Mouse (Mus musculus) small intestine, adult 2 months (tissue): ENCODE data around the gene Tigd3. TPM values are rescaled to one million over a fixed set of nuclear protein-coding genes. Genes with fewer than 3 reads are reported as not detected.

Experiments
- H3K27ac ChIP-seq: fragments of 200-500 bp; 2 replicates; pipeline ENCODE4 v1.5.1; 2012; ENCODE audit warnings: low read depth, low read length, control low read depth, inconsistent platforms; ENCODE audit not compliant: insufficient read depth
- H3K27me3 ChIP-seq: fragments of 200-500 bp; 2 replicates; pipeline ENCODE4 v1.6.1; 2012; ENCODE audit warnings: mild to moderate bottlenecking, moderate library complexity, low read length, inconsistent platforms; ENCODE audit not compliant: control insufficient read depth, insufficient read depth
- H3K36me3 ChIP-seq: fragments of 200-500 bp; 2 replicates; pipeline ENCODE4 v1.6.1; 2012; ENCODE audit warnings: mild to moderate bottlenecking, low read length, control low read depth, inconsistent platforms; ENCODE audit not compliant: control insufficient read depth, insufficient read depth
- H3K4me1 ChIP-seq: fragments of 200-500 bp; 2 replicates; pipeline ENCODE4 v1.6.1; 2012; ENCODE audit warnings: low read length, inconsistent platforms, mixed read lengths; ENCODE audit not compliant: control insufficient read depth, insufficient read depth, insufficient read length
- H3K4me3 ChIP-seq: fragments of 200-500 bp; 2 replicates; pipeline ENCODE4 v1.5.1; 2012; ENCODE audit warnings: low read depth, mild to moderate bottlenecking, control low read depth, inconsistent platforms, low read length, moderate library complexity
- CTCF ChIP-seq: fragments of 200-500 bp; IDR thresholded peaks from 2 replicates; pipeline ENCODE4 v1.5.1; 2012; ENCODE audit warnings: low read depth, mild to moderate bottlenecking, control low read depth, inconsistent platforms, low read length, moderate library complexity, mixed read lengths; ENCODE audit not compliant: insufficient replicate concordance, insufficient read length; ENCODE audit errors: extremely low read depth
- POLR2A ChIP-seq: fragments of 200-500 bp; IDR thresholded peaks from 2 replicates; pipeline ENCODE4 v1.6.1; 2012; ENCODE audit warnings: low read depth, mild to moderate bottlenecking, control low read depth, inconsistent platforms, low read length, moderate library complexity
- WGBS: fragments of 180-500 bp; shearing (Covaris S2); methylation state at CpG from one replicate; pipeline ENCODE4 v1.1.7; 2018; 5-methylcytosine and 5-hydroxymethylcytosine counted together
- polyA plus RNA-seq: library from polyadenylated mRNA; depleted of rRNA; stranded (reverse); fragments of >200 nt; gene quantifications from 2 replicates; pipeline ENCODE4 v1.2.3, GENCODE M21; 2012; rRNA removed

Tigd3 gene
- polyA plus RNA-seq, 1 experiment: 2.0 TPM

GRCm38 (mm10) chr19:5842785-5843730 lies 50.9 kb downstream of the Tigd3 start:
- H3K27ac ChIP-seq: peak overlapping the region; percentile 100
- 24% methylated on average over 9 of the region's 9 CpGs for WGBS
- TF ChIP-seq POLR2A: peak; percentile 24; the same call in 1 of the 2 replicates
- no peak for TF ChIP-seq CTCF
- peaks cover 8% of the 10 kb centered on the region for H3K4me1 ChIP-seq
- H3K4me3 ChIP-seq: peak overlapping the region; percentile 83
- no peaks in the 10 kb centered on the region for H3K27me3 ChIP-seq
- peaks cover 16% of the 10 kb centered on the region for H3K36me3 ChIP-seq

- peak overlapping the region; percentile 100 for H3K27ac ChIP-seq
- peak overlapping the region; percentile 30 for H3K4me3 ChIP-seq
- WGBS: 46% methylated on average over 5 of the region's 5 CpGs
Observed at GRCm38 (mm10) chr19:5841999-5842784, 51.8 kb downstream of the Tigd3 start.

GRCm38 (mm10) chr19:5841389-5841946 lies 52.5 kb downstream of the Tigd3 start:
- H3K4me3 ChIP-seq: peak overlapping the region; percentile 11; the same call in 1 of the 2 replicates
- peaks cover 16% of the 10 kb centered on the region for H3K36me3 ChIP-seq
- TF ChIP-seq CTCF (no peak), POLR2A (peak; percentile 42; the same call in 1 of the 2 replicates)
- H3K27ac ChIP-seq: peak overlapping the region; percentile 60
- 31% methylated on average over 4 of the region's 4 CpGs for WGBS
- H3K27me3 ChIP-seq: no peaks in the 10 kb centered on the region
- H3K4me1 ChIP-seq: peaks cover 7% of the 10 kb centered on the region

More at GRCm38 (mm10) chr19:5841999-5842784, 51.8 kb downstream of the Tigd3 start:
- Histone ChIP-seq H3K4me1 (peaks cover 4% of the 10 kb centered on the region), H3K36me3 (peaks cover 16% of the 10 kb centered on the region), H3K27me3 (no peaks in the 10 kb centered on the region)
- no peak for TF ChIP-seq POLR2A
- TF ChIP-seq CTCF: no peak

Other genes with a start within 250 kb of the Tigd3 start
- 35.1 and 54.0 TPM in 2 replicates for gene Sipa1, start 230.4 kb downstream of the Tigd3 start, polyA plus RNA-seq
- gene Map3k11, start 205.4 kb downstream of the Tigd3 start, polyA plus RNA-seq: 65.8 and 169 TPM in 2 replicates
- 85.4 and 150 TPM in 2 replicates for gene Pcnx3, start 205.2 kb downstream of the Tigd3 start, polyA plus RNA-seq
- 0.57 TPM in 1 of 2 replicates, not detected in the other for gene Kcnk7, start 189.8 kb downstream of the Tigd3 start, polyA plus RNA-seq
- gene Ehbp1l1, start 167.8 kb downstream of the Tigd3 start, polyA plus RNA-seq: 62.1 and 100 TPM in 2 replicates
- gene Fam89b, start 164.5 kb downstream of the Tigd3 start, polyA plus RNA-seq: 69.8 and 126 TPM in 2 replicates
- 28.2 and 30.2 TPM in 2 replicates for gene Ltbp3, start 153.2 kb downstream of the Tigd3 start, polyA plus RNA-seq
- 37.1 and 52.5 TPM in 2 replicates for gene Scyl1, start 122.7 kb downstream of the Tigd3 start, polyA plus RNA-seq
- 32.1 and 62.1 TPM in 2 replicates for gene Frmd8, start 18.9 kb downstream of the Tigd3 start, polyA plus RNA-seq
- 207 and 241 TPM in 2 replicates for gene Slc25a45, start 16.3 kb downstream of the Tigd3 start, polyA plus RNA-seq
- gene Dpf2, start 18.9 kb upstream of the Tigd3 start, polyA plus RNA-seq: 34.1 and 64.3 TPM in 2 replicates
- 10.3 and 30.6 TPM in 2 replicates for gene Cdc42ep2, start 30.7 kb upstream of the Tigd3 start, polyA plus RNA-seq
- gene Pola2, start 70.1 kb upstream of the Tigd3 start, polyA plus RNA-seq: 14.2 and 40.8 TPM in 2 replicates
- gene Slc22a20, start 92.0 kb upstream of the Tigd3 start, polyA plus RNA-seq: 0.08 TPM in 1 of 2 replicates, not detected in the other
- gene Capn1, start 121.7 kb upstream of the Tigd3 start, polyA plus RNA-seq: 30.9 and 129 TPM in 2 replicates
- 70.9 and 103 TPM in 2 replicates for gene Syvn1, start 152.4 kb upstream of the Tigd3 start, polyA plus RNA-seq
- 7.6 and 14.8 TPM in 2 replicates for gene Mrpl49, start 163.6 kb upstream of the Tigd3 start, polyA plus RNA-seq
- 1,660 and 2,469 TPM in 2 replicates for gene Fau, start 163.7 kb upstream of the Tigd3 start, polyA plus RNA-seq
- gene Znhit2, start 167.0 kb upstream of the Tigd3 start, polyA plus RNA-seq: 56.8 and 78.1 TPM in 2 replicates
- 30.6 and 49.4 TPM in 2 replicates for gene Tm7sf2, start 174.2 kb upstream of the Tigd3 start, polyA plus RNA-seq
- 46.5 and 84.2 TPM in 2 replicates for gene Vps51, start 183.1 kb upstream of the Tigd3 start, polyA plus RNA-seq
- not detected in 2 replicates for gene Tmem262, start 185.9 kb upstream of the Tigd3 start, polyA plus RNA-seq
- gene Gm28374, start 188.1 kb upstream of the Tigd3 start, polyA plus RNA-seq: not detected in 2 replicates
- gene Zfpl1, start 190.8 kb upstream of the Tigd3 start, polyA plus RNA-seq: 62.1 and 119 TPM in 2 replicates
- gene Cdca5, start 190.8 kb upstream of the Tigd3 start, polyA plus RNA-seq: 1.6 and 2.6 TPM in 2 replicates
- gene AC131692.1, start 200.3 kb upstream of the Tigd3 start, polyA plus RNA-seq: not detected in 2 replicates
- 46.7 and 1,874 TPM in 2 replicates for gene Naaladl1, start 211.6 kb upstream of the Tigd3 start, polyA plus RNA-seq
- gene Sac3d1, start 224.5 kb upstream of the Tigd3 start, polyA plus RNA-seq: 35.7 and 46.4 TPM in 2 replicates
- gene Snx15, start 234.2 kb upstream of the Tigd3 start, polyA plus RNA-seq: 19.8 and 41.8 TPM in 2 replicates
- gene Batf2, start 246.8 kb upstream of the Tigd3 start, polyA plus RNA-seq: 67.6 and 146 TPM in 2 replicates
- gene Arl2, start 247.4 kb upstream of the Tigd3 start, polyA plus RNA-seq: 62.7 and 98.9 TPM in 2 replicates